Mouse (Mus musculus) cerebellum, postnatal 10 days (tissue): ENCODE data around the gene Ccr1.

Experiments used
- DNase-seq, 2 experiments: peaks; one replicate each; pipeline ENCODE4 v3.0.0; 2021; ENCODE audit warnings: mixed read lengths in 2 of 2

Gene Ccr1

DNA sequence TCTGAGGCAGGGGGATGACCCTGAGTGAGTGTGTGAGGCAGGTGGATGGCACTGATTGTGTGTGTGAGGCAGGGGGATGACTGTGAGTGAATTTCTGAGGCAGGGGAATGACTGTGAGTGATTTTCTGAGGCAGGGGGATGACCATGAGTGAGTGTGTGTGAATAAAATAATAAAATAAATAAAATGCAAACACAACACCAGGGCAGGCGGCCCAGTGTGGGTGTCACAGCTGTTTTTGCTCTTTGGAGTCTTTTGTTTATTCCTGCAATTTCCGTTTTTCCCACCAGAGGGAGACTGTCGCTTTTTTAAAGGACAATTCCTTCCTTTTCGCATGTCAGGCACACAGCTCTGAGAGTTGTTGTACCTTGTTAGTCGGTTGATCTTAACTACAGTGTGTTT is 42.5 kb downstream of the Ccr1 start:
- DNase-seq, result peak; percentile 74 to 87

DNA sequence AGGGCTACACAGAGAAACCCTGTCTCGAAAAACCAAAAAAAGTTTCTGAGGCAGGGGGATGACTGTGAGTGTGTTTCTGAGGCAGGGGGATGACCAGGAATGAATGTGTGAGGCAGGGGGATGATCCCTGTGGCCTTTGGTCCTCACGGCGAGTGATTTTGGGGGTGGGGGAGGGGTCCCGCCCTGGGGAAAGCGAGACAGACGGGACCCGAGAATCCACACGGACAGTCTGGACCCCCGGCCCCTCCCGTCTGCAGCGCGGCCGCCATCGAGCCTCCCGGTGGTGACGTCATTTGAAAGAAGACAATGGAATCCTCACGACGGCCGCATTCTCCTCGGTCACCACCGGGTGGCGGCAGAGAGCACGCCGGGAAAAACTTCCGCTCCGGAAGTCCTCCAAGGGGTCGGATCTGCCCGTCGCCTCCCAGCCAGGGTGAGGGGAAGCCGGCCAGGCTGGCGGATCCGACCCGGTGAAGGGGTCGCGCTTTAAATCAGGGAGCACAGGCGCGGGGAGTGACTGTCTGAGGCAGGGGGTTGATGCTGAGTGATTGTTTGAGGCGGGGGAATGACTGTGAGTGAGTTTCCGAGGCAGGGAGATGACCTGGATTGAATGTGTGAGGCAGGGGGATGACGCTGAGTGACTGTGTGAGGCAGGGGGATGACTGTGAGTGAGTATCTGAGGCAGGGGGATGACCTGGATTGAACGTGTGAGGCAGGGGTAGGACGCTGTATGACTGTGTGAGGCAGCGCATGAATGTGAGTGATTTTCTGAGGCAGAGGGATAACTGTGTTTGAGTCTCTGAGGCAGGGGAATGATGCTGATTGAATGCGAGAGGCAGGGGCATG is 43.2 kb downstream of the Ccr1 start:
- peak; percentile 92 to 96 for DNase-seq

DNA sequence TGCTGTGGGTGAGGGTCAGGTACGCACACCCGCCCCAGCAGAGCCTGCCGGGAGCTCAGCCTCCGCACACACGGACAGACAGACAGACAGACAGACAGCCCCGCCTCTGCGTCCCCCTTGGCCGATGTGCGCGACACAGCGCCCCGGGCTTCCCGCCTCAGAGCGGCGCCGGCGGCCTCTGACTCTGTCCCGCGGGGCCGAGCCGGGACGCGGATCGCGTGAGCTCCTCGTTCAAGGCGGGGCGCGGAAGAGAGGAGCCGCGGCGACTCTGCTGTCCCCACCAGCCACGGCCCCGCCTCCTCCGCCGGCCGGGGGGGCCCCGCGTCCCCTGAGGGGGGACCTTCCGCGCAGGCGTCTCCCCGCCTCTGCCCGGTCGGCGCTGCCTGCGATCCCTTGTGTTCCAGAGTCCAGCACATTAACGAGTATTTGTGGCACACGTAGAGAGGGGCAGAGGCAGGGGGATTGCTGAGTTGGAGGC is 43.9 kb downstream of the Ccr1 start:
- DNase-seq, result peak; percentile 87 to 93

DNA sequence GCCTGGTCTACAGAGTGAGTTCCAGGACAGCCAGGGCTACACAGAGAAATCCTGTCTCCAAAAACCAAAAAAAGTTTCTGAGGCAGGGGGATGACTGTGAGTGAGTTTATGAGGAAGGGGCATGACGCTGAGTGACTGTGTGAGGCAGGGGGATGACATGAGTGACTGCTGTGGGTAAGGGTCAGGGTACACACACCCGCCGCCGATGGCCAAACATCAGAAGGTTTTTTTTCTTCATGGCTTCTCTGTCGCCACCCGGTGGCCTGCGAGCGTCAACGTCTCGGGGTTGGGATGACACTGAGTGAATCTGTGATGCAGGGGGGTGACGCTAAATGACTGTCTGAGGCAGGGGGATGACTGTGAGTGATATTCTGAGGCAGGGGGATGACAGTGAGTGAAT is 44.5 kb downstream of the Ccr1 start:
- peak; percentile 87 to 89 for DNase-seq

DNA sequence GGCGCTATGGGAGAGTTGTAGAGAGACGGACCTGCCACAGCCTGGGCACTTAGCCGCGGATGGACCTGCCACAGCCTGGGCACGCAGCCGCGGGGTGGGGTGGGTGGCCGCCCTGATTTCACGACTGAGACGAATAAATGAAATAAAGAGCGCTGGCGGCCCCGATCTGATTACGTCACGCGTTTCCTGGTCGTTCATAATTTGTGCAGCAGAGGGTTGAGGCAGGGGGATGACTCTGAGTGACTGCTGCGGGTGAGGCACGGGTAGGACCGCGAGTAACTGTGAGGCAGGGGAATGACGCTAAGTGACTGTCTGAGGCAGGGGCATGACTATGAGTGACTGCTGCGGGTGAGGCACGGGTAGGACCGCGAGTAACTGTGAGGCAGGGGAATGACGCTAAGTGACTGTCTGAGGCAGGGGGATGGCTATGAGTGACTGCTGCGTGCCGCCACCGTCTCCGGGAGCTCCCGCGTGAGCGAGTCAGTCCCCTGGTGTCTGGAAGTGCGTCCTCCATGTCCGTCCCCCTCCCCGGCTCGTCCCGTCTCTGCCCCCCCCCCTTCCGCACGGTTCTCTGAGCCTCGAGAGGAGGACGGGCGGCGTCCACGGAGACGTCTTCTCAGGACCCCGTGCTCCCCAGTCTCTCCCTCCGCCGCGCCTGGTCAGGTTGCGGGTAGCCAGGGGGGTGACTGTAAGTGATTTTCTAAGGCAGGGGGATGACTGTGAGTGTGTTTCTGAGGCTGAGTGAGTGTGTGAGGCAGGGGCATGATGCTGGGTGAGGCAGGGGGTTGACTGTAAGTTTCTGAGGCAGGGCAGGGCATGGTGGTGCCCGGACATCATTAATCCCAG is 45.1 kb downstream of the Ccr1 start:
- DNase-seq, result peak; percentile 47 to 60
